Mouse (Mus musculus): Measurements from ENCODE around the gene Tmem63a.

DNA sequence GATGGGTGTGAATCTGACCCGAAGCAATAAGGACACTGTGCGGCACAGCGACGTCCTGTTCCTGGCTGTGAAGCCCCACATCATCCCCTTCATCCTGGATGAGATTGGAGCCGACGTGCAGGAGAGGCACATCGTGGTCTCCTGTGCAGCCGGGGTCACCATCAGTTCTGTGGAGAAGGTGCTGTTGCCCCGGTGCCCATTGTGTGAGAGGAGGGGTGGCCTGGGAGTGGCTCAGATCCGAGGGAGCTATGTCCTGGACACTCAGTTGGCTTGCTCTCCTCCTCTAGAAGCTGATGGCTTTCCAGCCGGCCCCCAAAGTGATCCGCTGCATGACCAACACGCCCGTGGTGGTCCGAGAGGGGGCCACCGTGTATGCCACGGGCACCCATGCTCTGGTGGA is 36.3 kb upstream of the Tmem63a start:
- TF ChIP-seq CTCF (IDR thresholded peaks at IDR 0.05; ENCODE audit: extremely low read depth, insufficient read depth, low read length), result no peak
- TF ChIP-seq POLR2A (IDR thresholded peaks at IDR 0.05; ENCODE audit: extremely low read depth, insufficient read depth, low read length), result no peak
